Mouse (Mus musculus): ENCODE data around the gene Cyp2j12.
"Not testable (repeated sequence)": the region's sequence is repeated elsewhere in the genome, so short reads cannot be mapped to it uniquely, and the experiment has no call there.

Gene Cyp2j12

DNA sequence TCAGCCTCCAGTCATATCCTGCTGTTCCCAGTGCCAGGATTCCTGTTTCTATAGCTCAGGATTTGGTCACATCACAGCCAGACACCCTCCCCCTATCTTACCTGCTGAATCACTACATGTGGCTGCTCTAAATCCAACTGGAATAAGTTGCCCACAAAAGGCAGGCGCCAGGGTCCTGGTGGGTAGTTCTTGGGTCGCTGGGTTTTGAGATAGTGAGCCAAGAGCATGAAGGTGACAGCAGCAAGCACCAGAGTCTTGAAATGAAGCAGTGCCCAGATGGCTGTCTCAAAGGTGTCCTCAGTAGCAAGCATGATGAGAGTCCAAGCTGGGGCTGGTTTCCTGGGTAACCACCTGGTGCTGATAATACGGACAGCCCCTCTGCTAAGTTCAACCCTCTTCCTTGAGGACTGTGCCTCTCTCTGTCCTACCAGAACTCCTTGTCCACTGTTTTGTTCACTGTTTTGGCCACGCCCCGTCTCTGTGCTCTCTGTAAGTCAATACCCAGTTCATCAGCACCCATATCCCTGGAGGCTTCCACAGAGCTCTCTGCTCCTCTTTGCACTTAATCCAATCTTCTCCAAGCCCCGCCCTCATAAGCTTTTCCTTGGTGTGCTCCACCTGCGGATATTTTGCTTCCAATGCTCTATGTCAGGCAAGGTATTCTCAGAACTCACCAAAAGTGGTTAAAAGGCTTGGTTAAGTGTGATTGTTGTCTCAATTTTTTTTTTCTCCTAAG lies at the start of gene Cyp2j12:
Cyp2j12 (minus strand) TSS at position 421 of the 736 bp plus-strand sequence.
- in situ Hi-C loops (cut with MboI, MseI) = no loop called here

GRCm38 (mm10) chr4:96189321-96189720 lies 48.4 kb upstream of the Cyp2j12 start:
- in situ Hi-C loops (cut with MboI, MseI) = not testable (repeated sequence)

DNA sequence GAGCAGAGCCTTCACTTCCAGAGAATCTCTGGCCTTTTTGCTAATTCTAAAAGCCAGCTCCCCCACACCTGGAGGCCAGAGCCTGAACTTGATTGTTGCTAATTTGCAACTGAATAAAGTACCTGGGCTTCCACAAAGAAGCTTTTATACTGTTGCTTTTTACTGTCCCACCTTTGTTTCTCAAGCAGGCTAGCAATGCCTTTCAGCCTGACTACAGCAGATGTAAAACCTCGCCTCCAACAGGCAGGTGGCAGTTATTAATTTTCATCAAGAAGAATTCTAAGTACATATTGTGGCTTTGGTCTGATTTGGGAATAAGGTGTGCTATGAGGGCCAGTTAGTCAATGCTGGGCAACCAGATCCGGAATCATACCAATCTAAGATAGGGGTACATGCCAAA lies 47.7 kb upstream of the Cyp2j12 start:
- in situ Hi-C loops (cut with MboI, MseI) = not testable (repeated sequence)

DNA sequence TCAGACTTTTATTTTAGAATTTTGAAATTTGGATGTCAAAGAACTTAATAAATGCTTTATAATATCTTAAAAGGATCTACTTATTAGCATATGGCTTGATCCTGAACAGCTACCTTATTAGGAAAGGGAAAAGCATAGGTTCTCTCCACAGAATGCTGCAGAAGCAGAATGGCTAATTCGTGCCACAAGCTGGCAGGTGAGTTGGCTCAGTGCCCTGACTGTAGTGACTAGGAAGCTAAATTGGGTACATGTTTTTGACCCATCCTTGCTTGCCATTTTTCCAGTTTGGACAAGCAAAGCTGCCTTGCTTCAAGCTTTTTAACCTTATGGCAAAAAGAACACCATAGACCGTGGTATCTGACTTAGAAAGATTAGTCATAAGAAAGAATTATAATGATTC lies 47.2 kb upstream of the Cyp2j12 start:
- in situ Hi-C loops (cut with MboI, MseI) = not testable (repeated sequence)

- in situ Hi-C loops (cut with MboI, MseI) = not testable (repeated sequence)
Measured at GRCm38 (mm10) chr4:96184716-96185115, 43.8 kb upstream of the Cyp2j12 start.

- in situ Hi-C loops (cut with MboI, MseI) = no loop called here
Measured at GRCm38 (mm10) chr4:96162839-96163238, 21.9 kb upstream of the Cyp2j12 start.

DNA sequence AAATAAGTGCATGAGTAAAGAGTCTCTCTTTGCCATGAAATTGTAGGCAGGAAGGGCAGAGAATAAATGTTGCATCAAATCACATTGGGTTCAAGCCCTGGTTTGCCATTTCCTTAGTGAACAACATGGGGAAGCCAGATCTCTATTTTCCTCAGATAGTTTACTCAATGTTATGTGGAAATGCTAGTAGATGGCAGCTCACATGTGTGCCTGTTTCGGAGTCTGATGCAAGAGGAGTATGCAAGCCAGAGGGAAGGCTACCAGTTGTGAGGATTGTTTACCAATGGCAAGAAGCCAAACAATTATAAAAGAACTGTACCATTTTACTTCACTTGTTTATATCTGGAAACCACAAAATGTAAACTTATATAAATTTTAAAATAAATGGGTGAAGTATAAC lies 20.6 kb upstream of the Cyp2j12 start:
- in situ Hi-C loops (cut with MboI, MseI) = no loop called here

- in situ Hi-C loops (cut with MboI, MseI) = no loop called here
Measured at GRCm38 (mm10) chr4:96139226-96139625, 1.7 kb downstream of the Cyp2j12 start.

DNA sequence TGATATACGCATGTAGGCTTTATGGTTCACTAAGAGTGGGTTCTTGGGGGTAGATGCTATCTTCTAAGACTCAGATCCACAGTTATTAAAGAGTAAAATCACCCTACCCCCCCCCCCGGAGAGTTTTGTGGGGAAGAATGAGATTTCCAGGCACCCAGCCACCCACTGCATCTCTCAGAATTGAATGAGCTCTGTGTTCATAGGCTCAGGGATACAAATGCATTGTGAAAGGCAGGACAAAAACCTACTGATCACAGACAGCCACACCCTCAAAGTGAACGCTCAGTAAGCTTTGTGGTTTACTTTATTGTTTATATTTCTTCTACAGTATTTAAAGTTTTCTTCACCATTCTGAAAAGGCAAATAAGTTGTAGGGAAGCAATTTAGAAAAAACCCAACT lies 6.7 kb downstream of the Cyp2j12 start:
- in situ Hi-C loops (cut with MboI, MseI) = no loop called here

- in situ Hi-C loops (cut with MboI, MseI) = no loop called here
Measured at GRCm38 (mm10) chr4:96096841-96097240, 44.1 kb downstream of the Cyp2j12 start.

DNA sequence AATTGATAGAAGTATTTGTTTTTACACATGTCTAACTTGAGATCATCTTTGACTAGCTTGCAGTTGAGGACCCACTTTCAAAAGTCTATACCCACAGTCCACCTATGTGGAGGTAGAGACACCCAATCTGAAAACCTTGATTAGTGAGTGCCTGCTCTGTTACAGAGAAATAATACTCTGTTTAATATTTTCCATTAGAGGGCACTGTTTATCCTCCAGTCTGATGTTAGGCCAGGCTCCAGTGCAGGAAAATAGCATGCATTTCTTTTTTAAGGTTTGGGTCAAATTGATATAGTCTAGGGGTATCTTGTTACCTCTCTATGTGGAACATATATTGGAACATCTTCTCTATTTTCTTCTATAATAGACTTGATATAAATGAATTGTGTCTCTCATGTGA lies 49.1 kb downstream of the Cyp2j12 start:
- in situ Hi-C loops (cut with MboI, MseI) = no loop called here

GRCm38 (mm10) chr4:96089356-96090048 lies 51.5 kb downstream of the Cyp2j12 start:
- in situ Hi-C loops (cut with MboI, MseI) = not testable (repeated sequence)

DNA sequence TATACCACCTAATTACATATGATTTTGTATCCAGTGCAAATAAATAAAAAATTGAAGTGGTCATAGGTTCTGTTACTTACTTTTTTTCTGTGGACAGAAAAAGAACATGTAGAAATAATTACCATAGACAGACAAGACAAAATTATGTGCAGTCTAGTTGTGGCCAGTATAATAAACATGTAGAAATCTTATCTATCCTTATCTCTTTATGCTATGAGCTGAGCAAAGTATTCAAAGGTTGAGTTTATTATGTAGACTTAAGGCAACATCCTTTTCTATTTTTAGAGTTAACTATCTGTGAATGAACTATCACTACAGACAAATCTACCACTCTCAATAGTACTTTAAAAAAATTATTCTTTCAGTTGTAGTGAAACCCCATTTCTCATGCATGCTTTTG lies 62.6 kb downstream of the Cyp2j12 start:
- in situ Hi-C loops (cut with MboI, MseI) = no loop called here

DNA sequence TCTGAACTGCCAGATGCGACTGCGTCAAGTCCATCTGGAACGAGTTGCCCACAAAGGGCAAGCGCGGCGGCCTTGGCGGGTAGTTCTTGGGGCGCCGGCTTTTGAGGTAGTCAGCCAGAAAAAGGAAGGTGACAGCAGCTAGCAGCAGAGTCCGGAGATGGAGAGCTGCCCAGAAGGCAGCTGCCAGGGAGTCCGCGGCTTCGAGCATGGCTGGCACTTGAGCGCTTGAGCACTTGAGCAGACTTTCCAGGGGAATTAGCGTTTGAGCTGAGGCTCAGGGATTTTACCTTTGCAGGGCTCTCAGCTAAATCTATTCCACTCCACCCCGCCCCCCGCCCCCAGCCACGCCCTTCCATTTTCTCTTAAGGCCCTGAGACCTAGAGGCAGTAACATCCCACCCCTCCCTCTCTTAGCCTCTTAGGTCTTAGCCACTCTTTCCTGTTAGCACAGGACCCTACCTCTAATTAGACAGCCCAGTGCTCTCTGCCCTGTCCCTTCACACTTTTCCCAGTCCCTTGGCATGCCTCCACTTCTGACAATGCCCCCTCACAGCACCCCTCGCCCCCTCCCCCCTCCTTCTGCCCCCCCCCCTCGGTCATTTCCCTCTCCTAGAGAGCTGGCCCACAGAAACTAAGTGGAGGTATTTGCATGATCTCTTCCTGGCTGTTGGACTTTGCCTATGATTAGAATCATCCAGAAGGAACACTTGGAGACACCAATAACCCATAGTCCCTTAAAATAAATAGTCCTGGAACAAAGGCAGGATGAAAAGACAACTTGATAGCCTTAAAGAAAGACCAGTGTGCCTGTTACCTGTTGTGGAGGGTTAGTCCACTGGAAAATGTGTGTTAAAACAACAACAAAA lies 63.5 kb downstream of the Cyp2j12 start, which contains the start of gene Cyp2j13:
Cyp2j13 (minus strand) TSS at position 286 of the 865 bp plus-strand sequence.
- in situ Hi-C loops (cut with MboI, MseI) = no loop called here

DNA sequence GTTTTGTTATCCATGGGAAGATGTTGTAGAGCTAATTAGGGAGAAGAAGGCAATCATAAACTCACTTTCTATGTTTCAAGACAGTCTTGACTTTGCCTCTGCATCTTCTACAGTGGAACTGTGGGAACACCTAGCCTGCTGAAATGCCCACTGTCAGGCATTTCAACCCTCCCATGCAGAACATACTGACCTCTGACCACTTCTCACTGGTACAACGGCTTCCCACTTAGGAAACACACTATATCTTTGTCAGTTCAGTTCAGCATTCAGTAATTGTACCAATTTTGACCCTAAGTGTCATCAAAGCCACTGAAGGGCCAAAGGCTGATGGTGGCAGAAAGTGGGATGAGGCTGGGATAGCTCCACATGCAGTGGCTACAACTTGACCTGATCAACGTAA lies 78.9 kb downstream of the Cyp2j12 start:
- in situ Hi-C loops (cut with MboI, MseI) = no loop called here

- in situ Hi-C loops (cut with MboI, MseI) = no loop called here
Measured at GRCm38 (mm10) chr4:96060106-96060505, 80.8 kb downstream of the Cyp2j12 start.
